Mouse (Mus musculus) left cerebral cortex, postnatal 25 days (tissue): ENCODE measurements around the gene Tada2a. TPM values are rescaled to one million over a fixed set of nuclear protein-coding genes. Genes with fewer than 3 reads are reported as not detected.

Experiments
- DNase-seq, 2 experiments: peaks; one replicate each; pipeline ENCODE4 v3.0.0; 2022; ENCODE audit warnings: low spot score in 2 of 2, mixed read lengths in 1 of 2
- intact Hi-C: fragments of 180-260 bp; cut with DNase I; formaldehyde crosslinking; loops from one replicate; pipeline ENCODE4 v1.15.1; 2025
- total RNA-seq, 2 experiments: library from RNA; stranded (reverse); gene quantifications; 2 replicates each; pipeline ENCODE4 v1.2.3; 2021

The Tada2a gene
- total RNA-seq, result 10 to 100 TPM; 34.6 to 36.2 TPM

GRCm38 (mm10) chr11:84128943-84129798 lies at the start of gene Tada2a, which contains the start of gene Acaca:
Tada2a (minus strand) TSS chr11:84129600.
Acaca (plus strand) TSS chr11:84129672.
- peak; percentile 74 to 86 for DNase-seq
- intact Hi-C loops, result loop anchor here (5.0 kb wide), 2 partner anchors 48 to 62 kb away; partner anchors contain the start of gene Dusp14

DNA sequence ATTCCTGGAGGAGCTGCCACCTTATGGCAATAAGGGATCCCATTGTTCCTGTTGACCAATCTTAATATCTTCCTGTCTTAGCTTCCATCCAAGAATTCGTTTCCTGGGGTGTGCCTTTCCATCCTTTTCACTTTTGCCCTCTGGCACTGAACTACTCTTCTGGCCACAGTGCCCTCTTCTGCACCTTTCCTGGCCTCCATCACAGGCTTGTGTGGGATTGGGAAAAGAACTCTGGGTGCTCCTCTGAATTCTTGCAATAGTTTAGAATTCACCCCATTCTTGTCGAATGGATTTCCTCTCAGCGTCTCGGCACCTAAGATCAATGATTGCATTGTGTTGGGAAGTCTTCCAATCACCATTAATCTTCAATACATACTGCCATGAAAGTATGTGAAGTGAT lies 49.2 kb upstream of the Tada2a start:
- intact Hi-C loops, result loop anchor here (2.0 to 5.0 kb wide), 2 partner anchors 51 to 64 kb away; partner anchors contain the start of genes Acaca and Tada2a
- no peak for DNase-seq

DNA sequence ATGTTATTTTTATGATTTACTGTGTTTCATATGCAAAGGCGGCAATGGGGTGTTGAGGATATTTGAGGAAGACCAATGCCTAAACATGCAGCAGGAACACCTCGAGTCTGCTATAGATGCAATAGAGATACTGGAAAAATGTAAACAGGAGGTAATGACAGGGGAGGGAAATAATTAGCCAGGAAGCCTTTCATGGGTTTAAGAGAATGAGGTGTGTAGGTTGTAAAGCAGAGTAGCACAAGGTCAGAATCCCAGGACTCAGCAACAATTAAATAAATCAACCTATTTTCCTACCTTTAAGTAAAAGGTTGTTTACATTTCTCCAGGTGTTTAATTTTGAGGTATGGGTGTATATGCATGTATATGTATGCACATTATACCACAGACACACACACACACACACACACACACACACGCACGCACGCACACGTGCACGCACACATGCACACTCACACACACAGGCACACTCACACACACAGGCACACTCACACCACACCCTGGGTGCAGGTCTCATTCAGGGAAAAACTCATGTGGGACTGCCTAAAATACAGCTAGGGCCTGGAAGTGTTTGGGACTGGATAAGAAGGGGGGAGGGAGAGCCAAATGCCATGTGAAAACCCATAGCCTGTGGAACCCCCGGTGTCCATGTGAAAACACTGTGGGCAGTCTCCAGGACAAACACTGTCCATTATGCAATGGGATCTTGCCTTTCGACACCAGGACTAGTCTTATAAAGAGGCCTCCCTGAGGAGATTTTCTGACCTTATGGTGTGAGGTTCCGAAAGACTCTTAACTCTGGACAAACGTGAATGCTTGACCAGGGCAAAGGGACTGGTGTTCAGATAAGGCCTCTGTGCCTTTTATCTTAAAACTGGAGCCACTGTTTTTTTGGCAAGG lies 43.4 kb upstream of the Tada2a start:
- intact Hi-C loops, result no loop called here
- no peak for DNase-seq

DNA sequence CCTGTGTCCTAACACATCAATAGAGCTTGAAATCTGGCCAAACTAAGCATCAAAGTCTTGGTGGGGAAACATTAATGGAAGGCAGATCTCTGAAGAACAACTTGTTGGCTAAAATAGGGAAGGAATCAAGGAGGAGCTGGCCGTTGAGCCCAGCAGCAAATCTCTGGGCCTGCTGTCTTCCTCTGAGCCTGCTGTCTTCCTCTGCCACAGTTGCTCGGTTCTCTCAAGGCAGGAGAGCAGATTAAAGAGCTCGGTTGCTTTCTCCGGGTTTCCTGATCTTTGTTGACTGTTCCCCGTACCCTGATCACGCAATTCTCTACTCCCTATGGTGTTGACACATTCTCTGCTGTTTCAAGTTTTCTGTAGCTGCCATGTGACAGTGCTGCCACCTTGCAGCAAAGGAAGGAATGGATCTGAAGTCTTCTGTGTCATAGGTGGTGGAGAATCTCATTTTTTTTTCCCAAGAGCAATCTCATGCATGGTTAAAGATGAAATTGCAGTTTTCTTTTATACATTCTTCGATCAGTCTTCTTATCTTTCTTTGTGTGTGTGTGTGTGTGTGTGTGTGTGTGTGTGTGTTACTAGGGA lies 39.4 kb upstream of the Tada2a start:
- intact Hi-C loops, result loop anchor here (2.0 kb wide), 1 partner anchor 28 kb away; no protein-coding TSS in a partner anchor
- peak; percentile 51 to 78 for DNase-seq

GRCm38 (mm10) chr11:84167046-84167526 lies 37.7 kb upstream of the Tada2a start, which contains the start of gene Gm11437:
Gm11437 (minus strand) TSS chr11:84167476.
- DNase-seq, result no peak
- intact Hi-C loops, result no loop called here

DNA sequence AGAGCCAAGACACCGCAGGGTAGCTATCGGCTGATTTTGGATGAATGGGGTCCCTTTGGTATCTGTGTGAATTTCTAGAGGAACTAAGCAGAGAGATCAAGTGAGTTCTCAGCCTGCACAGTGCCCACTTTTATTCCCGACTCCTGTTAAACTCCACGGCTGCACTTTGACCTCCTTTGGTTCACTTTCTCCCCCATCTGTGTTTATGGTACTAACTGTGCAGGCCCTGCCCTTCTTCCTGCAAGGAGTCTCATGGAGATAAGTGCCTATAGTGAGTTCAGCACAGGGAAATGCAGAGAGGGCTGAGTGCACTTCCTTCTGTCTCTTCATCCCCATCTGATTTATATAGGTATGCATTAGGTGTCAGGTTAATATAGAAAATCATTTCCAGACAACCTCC lies 35.2 kb upstream of the Tada2a start:
- DNase-seq, result no peak
- intact Hi-C loops, result no loop called here

GRCm38 (mm10) chr11:84164123-84164522 lies 34.7 kb upstream of the Tada2a start:
- intact Hi-C loops, result no loop called here
- no peak for DNase-seq

DNA sequence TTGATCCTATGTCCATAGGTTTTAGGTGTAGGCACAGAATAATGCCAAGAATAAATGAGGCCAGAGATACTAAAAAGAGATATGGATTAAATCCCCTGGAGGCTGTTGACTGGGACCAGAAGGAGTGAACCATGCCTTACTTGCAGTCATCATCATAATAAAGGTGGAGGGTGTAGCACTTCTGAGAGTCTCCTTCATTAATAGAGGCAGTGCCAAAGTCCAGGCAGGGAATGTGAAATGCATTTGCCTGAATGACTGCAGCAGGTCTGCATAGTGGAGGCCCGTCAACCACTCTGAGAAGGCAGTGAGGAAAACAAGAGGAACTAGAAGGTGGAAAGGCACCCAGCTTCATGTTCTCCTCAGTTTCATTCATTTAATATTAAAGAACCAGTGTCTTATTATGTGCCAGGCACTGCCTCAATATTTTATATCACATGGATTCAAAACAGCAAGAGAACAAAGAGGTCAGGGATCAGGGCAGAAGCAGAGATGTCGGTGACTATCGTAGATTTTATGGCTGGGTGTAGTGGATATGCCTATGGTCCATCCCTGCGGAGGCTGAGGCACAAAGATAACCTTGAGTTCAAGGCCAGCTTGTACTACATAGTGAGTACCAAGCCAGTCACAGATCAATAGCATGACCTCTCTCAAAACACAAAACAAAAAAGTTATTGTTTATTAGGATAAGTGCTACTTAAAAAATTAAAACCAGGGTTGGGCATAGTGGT lies 27.3 kb upstream of the Tada2a start:
- DNase-seq, result no peak
- intact Hi-C loops, result no loop called here

DNA sequence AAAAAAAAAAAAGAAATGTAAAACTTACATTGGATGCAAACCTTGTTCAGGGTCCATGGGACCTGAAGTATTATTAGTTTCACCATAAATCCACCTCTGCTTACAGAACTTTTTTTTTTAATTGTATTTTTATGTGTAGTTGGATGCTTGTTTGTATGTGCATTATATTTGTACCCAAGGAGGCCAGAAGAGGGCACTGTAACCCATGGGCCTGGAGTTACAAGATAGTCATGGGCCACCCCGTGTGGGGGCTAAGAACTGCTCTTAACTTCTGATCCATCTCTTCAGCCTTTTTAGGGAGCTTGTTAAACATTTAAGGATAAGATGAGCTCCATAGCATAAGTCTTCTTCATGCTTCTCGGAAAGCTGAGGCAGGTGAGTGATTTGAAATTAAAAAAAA lies 21.5 kb upstream of the Tada2a start:
- DNase-seq, result no peak
- intact Hi-C loops, result no loop called here

DNA sequence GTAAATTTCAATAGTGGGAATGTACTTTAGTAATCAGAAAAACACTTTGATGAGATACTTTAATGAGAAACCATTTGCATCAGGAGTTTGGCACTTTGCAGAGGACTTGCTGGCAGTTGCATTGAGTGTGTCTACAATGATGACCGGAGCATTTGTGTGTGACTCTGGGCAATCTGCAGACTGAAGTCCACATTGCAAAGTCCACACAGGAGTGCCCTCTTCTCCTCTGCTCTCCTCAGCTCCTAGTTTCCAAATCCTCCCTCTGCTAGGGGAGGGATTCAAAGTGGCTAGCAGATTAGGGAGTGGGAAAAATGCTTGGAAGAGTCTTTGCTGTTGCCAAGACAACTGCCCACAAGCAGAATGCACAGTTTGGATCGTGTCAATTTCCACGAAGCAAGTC lies 16.7 kb upstream of the Tada2a start:
- intact Hi-C loops, result no loop called here

DNA sequence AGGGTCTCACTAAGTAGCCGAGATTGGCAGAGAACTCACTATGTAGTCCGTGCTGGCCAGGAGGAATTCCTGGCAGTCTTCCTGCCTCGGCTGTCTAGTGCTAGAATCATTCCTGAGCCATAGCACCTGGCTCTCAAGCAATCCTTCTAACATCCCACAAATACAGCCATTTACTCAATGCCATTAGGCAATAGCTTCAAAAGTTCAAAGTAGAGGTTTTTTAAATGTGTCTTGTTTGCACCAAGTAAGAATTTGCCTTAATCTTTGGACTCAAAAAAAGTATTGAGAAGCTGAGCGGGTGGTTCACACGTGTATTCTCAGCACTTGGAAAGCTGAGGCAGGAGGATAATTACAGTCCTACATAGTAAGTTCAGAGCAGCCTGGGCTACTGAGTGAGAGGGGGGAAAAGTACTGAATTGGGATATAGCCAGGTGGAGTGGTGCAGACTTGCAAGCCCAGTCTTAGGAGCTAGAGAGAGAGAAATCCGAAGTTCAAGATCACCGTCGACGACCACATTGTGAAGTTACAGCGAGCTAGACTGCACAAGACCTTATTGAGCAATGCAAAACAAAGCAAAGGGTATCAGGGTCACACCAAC lies 15.9 kb upstream of the Tada2a start:
- intact Hi-C loops, result no loop called here
- no peak for DNase-seq

More for the DNA sequence above, 16.7 kb upstream of the Tada2a start:
- DNase-seq, result no peak

GRCm38 (mm10) chr11:84141752-84142151 lies 12.4 kb upstream of the Tada2a start:
- intact Hi-C loops, result loop anchor here (2.0 kb wide), 1 partner anchor 27 kb away; no protein-coding TSS in a partner anchor
- DNase-seq, result peak; percentile 31 to 59

DNA sequence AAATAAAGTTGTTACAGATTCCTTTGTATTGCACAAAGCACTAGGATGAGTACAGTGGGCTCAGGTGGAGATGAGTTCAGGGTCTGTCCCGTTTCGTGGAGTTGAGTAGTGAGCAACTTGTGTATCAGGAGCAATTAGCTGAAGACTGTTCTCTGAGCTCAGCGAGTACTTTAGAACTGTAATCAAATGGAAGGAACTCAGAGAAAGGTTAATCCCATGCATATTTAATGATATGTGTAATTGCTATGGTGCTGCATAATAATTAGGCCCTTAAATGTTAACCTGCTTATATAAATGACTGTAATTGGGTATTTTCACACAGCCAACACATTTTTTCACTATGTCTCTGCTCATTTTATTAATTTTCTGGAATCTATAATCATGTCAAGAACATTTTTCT lies 7.1 kb upstream of the Tada2a start:
- no peak for DNase-seq
- intact Hi-C loops, result no loop called here

GRCm38 (mm10) chr11:84134331-84134860 lies 5.0 kb upstream of the Tada2a start:
- DNase-seq, result no peak
- intact Hi-C loops, result no loop called here

GRCm38 (mm10) chr11:84129799-84130185 lies 392 bp upstream of the Tada2a start:
- no peak for DNase-seq
- intact Hi-C loops, result loop anchor here (5.0 kb wide), 2 partner anchors 48 to 62 kb away; partner anchors contain the start of gene Dusp14

- intact Hi-C loops, result loop anchor here (5.0 kb wide), 2 partner anchors 49 to 61 kb away; partner anchors contain the start of gene Dusp14
- no peak for DNase-seq
Measured at GRCm38 (mm10) chr11:84127977-84128376, 1.4 kb downstream of the Tada2a start.

- intact Hi-C loops, result no loop called here
- no peak for DNase-seq
Measured at GRCm38 (mm10) chr11:84121051-84121956, 8.1 kb downstream of the Tada2a start.
